Mouse (Mus musculus) stomach, embryonic 14.5 days (tissue): Measurements from ENCODE around the gene Zap70. TPM values are rescaled to one million over a fixed set of nuclear protein-coding genes. Genes with fewer than 3 reads are reported as not detected.

Source experiments
- ATAC-seq: fragments of 200-750 bp; cut with Nextera tagmentation; 2 replicates; pipeline ENCODE4 v1.8.0; 2017; ENCODE audit warnings: low read depth, moderate TSS enrichment; ENCODE audit not compliant: insufficient number of reproducible peaks, insufficient read depth, low FRiP score
- H3K27ac ChIP-seq: fragments of 300-500 bp; sonication (generic); 2 replicates; pipeline ENCODE4 v1.5.1; 2014; ENCODE audit warnings: mild to moderate bottlenecking, low read length, moderate library complexity, mixed read lengths
- H3K27me3 ChIP-seq: fragments of 300-500 bp; sonication (generic); 2 replicates; pipeline ENCODE4 v1.6.1; 2014; ENCODE audit warnings: low read length, control low read depth, mixed read lengths; ENCODE audit not compliant: control insufficient read depth, insufficient read depth
- H3K36me3 ChIP-seq: fragments of 300-500 bp; sonication (generic); 2 replicates; pipeline ENCODE4 v1.6.1; 2014; ENCODE audit warnings: mild to moderate bottlenecking, control low read depth, low read length, moderate library complexity, mixed read lengths; ENCODE audit not compliant: control insufficient read depth, insufficient read depth
- H3K4me1 ChIP-seq: fragments of 300-500 bp; sonication (generic); 2 replicates; pipeline ENCODE4 v1.6.1; 2014; ENCODE audit warnings: low read length, control low read depth, mixed read lengths; ENCODE audit not compliant: control insufficient read depth, insufficient read depth
- H3K4me2 ChIP-seq: fragments of 300-500 bp; sonication (generic); replicated peaks from 2 replicates; pipeline ENCODE4 v1.6.1; 2014; ENCODE audit warnings: low read depth, low read length, control low read depth
- H3K4me3 ChIP-seq: fragments of 300-500 bp; sonication (generic); 2 replicates; pipeline ENCODE4 v1.5.1; 2014; ENCODE audit warnings: low read depth, low read length, control low read depth
- H3K9ac ChIP-seq: fragments of 300-500 bp; sonication (generic); replicated peaks from 2 replicates; pipeline ENCODE4 v1.6.1; 2014; ENCODE audit warnings: low read depth, mild to moderate bottlenecking, control low read depth, low read length, moderate library complexity, mixed read lengths
- H3K9me3 ChIP-seq: fragments of 300-500 bp; sonication (generic); 2 replicates; pipeline ENCODE4 v1.6.1; 2016; ENCODE audit warnings: low read depth, low read length, control low read depth; ENCODE audit not compliant: control insufficient read depth
- WGBS: fragments of 180-500 bp; shearing (Covaris S2); extraction: QIAGEN DNeasy Blood & Tissue Kit; methylation state at CpG from one replicate; pipeline ENCODE4 v1.1.7; 2014; 5-methylcytosine and 5-hydroxymethylcytosine counted together
- polyA plus RNA-seq: library from polyadenylated mRNA; unstranded; fragments of >200 nt; fragmentation: Nextera tagmentation; extraction: Ambion mirVana; gene quantifications from 2 replicates; pipeline ENCODE4 v1.2.1, GENCODE M21; 2014

Gene Zap70
- polyA plus RNA-seq, 1 experiment from 2014 or later: 0.29 TPM

GRCm38 (mm10) chr1:36804833-36805232 lies 43.2 kb downstream of the Zap70 start:
- no peak overlapping the region for H3K27ac ChIP-seq
- H3K9ac ChIP-seq: no peak overlapping the region
- WGBS: 92% methylated on average over 4 of the region's 4 CpGs
- H3K27me3 ChIP-seq: no peaks in the 10 kb centered on the region
- H3K4me3 ChIP-seq: no peak overlapping the region
- ATAC-seq: no peak
- no peaks in the 10 kb centered on the region for H3K4me1 ChIP-seq
- peaks cover 75% of the 10 kb centered on the region for H3K36me3 ChIP-seq
- H3K4me2 ChIP-seq: no peak overlapping the region
- H3K9me3 ChIP-seq: no peaks in the 10 kb centered on the region

DNA sequence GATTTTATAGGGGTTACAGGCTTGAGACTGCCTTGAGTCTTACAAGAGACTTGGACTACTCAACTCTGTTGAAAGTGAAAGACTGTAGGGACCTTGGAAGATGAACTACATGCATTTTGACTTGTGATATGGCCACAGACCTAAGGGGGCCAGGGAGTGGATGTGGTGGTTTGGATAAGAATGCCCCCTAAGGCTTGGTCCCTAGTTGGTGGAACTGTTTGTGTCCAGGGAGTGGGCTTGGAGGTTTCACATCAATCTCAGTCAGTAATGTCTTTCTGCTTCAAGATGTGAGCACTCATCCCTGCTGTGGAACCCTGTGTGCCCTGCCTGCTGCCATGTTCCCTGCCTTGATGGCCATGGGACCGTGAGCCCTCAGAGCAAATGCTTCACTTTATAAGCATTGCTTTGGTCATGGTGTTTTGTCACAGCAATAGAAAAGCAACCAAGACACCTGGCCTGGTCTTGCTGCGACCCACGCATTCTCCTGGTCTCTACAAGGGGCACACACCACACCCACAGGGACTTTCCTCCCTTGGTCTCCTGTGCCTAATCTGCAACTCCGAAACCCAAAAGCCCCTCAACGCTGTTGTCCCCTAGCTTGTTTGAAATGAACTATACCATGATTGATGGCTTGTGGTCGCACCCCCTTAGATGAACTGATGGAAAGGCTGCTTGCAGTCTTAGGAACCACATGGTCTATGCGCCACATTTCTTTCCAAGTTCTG lies 44.7 kb downstream of the Zap70 start:
- no peak for ATAC-seq
- no peak overlapping the region for H3K4me3 ChIP-seq
- H3K4me2 ChIP-seq: no peak overlapping the region
- no peaks in the 10 kb centered on the region for H3K27me3 ChIP-seq
- H3K9me3 ChIP-seq: no peaks in the 10 kb centered on the region
- H3K27ac ChIP-seq: no peak overlapping the region
- peaks cover 84% of the 10 kb centered on the region for H3K36me3 ChIP-seq
- H3K9ac ChIP-seq: no peak overlapping the region
- 92% methylated on average over 7 of the region's 7 CpGs for WGBS
- no peaks in the 10 kb centered on the region for H3K4me1 ChIP-seq

DNA sequence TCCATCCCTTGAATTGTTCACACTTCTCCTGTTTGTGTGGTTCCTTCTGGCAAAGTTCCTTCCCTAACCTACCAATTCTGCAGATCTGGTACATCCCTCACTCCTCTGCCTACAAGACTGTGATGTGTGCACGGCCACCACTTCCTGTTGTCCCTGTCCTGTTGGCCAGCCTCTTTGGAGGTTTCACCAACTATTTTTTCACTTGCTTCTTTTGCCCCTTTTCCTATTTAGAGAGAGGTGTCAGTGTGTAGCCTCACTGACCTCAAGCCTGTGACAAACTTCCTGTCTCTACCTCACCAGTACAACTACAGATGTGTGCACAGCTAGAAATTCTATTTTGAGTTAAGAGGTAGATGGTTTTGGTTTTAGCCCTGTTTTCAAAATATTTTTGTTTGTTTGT lies 45.5 kb downstream of the Zap70 start:
- no peak for ATAC-seq
- H3K4me2 ChIP-seq: no peak overlapping the region
- H3K4me3 ChIP-seq: no peak overlapping the region
- H3K36me3 ChIP-seq: peaks cover 85% of the 10 kb centered on the region
- no peaks in the 10 kb centered on the region for H3K4me1 ChIP-seq
- H3K9me3 ChIP-seq: no peaks in the 10 kb centered on the region
- no peaks in the 10 kb centered on the region for H3K27me3 ChIP-seq
- no peak overlapping the region for H3K9ac ChIP-seq
- 96% methylated on average over 1 of the region's 1 CpGs for WGBS
- no peak overlapping the region for H3K27ac ChIP-seq

- 93% methylated on average over 14 of the region's 14 CpGs for WGBS
- H3K27me3 ChIP-seq: no peaks in the 10 kb centered on the region
- H3K4me2 ChIP-seq: no peak overlapping the region
- H3K9me3 ChIP-seq: no peaks in the 10 kb centered on the region
- H3K9ac ChIP-seq: no peak overlapping the region
- peaks cover 88% of the 10 kb centered on the region for H3K36me3 ChIP-seq
- H3K27ac ChIP-seq: no peak overlapping the region
- no peaks in the 10 kb centered on the region for H3K4me1 ChIP-seq
- no peak overlapping the region for H3K4me3 ChIP-seq
- ATAC-seq: no peak
These were observed 46.4 kb downstream of the Zap70 start for GRCm38 (mm10) chr1:36807782-36808565.

GRCm38 (mm10) chr1:36811806-36812205 lies 50.2 kb downstream of the Zap70 start:
- whole genome bisulfite sequencing: 90% methylated on average over 7 of the region's 7 CpGs

GRCm38 (mm10) chr1:36813415-36813814 lies 51.8 kb downstream of the Zap70 start:
- Histone ChIP-seq H3K27ac (no peak overlapping the region), H3K9me3 (no peaks in the 10 kb centered on the region), H3K36me3 (peaks cover 75% of the 10 kb centered on the region), H3K4me3 (no peak overlapping the region), H3K4me2 (no peak overlapping the region), H3K9ac (no peak overlapping the region), H3K4me1 (no peaks in the 10 kb centered on the region), H3K27me3 (no peaks in the 10 kb centered on the region)
- ATAC-seq: no peak
- 58% methylated on average over 7 of the region's 7 CpGs for WGBS

More at GRCm38 (mm10) chr1:36811806-36812205, 50.2 kb downstream of the Zap70 start:
- H3K27me3 ChIP-seq: no peaks in the 10 kb centered on the region
- no peak overlapping the region for H3K9ac ChIP-seq
- H3K9me3 ChIP-seq: no peaks in the 10 kb centered on the region
- H3K4me1 ChIP-seq: no peaks in the 10 kb centered on the region
- no peak overlapping the region for H3K4me3 ChIP-seq
- no peak overlapping the region for H3K4me2 ChIP-seq
- H3K27ac ChIP-seq: no peak overlapping the region
- no peak for ATAC-seq
- peaks cover 78% of the 10 kb centered on the region for H3K36me3 ChIP-seq

DNA sequence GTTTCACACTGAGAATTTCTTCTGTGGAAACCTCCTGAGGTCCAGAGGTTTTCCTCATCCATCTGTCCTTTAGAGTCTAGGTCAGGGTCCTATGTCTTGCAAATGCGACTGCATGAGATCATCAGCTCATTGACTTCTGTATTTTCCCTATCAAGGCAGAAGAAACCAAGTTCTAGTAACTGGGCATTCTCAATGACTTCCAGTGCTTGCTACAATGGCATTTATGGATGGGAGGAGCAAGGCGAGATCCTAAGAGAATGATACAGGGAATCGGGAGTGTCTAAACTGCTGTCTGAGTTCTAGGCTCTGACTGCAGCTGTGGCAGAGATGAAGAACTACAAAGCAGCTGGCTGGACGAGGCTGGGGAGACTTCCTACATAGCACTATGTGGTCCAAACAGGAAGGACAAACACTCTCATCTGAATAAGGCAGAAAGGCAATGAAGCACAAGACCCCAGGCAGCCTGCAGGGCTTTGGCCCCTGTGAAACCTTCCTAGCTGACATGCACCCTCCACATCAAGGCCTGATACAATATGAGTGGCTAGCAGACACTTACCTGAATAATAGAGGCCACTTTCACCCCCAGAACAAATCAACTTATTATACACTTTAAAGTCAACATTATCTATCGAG lies 52.8 kb downstream of the Zap70 start:
- ATAC-seq: no peak
- WGBS: 74% methylated on average over 5 of the region's 5 CpGs
- Histone ChIP-seq H3K36me3 (peaks cover 66% of the 10 kb centered on the region), H3K4me3 (no peak overlapping the region), H3K27me3 (no peaks in the 10 kb centered on the region), H3K4me2 (no peak overlapping the region), H3K4me1 (no peaks in the 10 kb centered on the region), H3K9ac (no peak overlapping the region), H3K9me3 (no peaks in the 10 kb centered on the region), H3K27ac (no peak overlapping the region)

DNA sequence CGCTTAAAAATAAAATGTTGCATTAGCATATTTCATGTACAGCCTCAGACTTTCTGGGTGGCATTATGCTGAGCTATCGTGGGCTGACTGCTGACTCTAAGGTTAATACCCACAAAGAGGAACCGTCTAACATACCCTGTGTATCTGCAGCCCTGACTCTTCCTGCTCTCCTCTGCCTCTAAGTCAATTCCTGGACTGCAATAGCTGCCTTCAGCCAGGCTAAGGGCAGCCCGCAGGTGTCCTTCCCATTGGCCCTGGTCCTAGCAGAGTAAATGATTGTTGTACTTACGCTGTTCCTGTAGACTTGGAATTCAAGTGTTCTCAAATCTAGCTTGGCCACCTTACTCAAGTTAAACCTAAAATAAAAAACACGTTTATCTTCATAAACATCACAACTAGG lies 53.6 kb downstream of the Zap70 start:
- no peak overlapping the region for H3K4me3 ChIP-seq
- peaks cover 59% of the 10 kb centered on the region for H3K36me3 ChIP-seq
- no peaks in the 10 kb centered on the region for H3K9me3 ChIP-seq
- ATAC-seq: no peak
- H3K27me3 ChIP-seq: no peaks in the 10 kb centered on the region
- H3K27ac ChIP-seq: no peak overlapping the region
- no peak overlapping the region for H3K4me2 ChIP-seq
- H3K4me1 ChIP-seq: no peaks in the 10 kb centered on the region
- 88% methylated on average over 6 of the region's 6 CpGs for WGBS
- H3K9ac ChIP-seq: no peak overlapping the region
